Mouse (Mus musculus): Measurements from ENCODE around the gene Ascc3.

GRCm38 (mm10) chr10:50586556-50586955 lies 5.9 kb upstream of the Ascc3 start:
- TF ChIP-seq CTCF (IDR thresholded peaks at IDR 0.05; ENCODE audit: control insufficient read depth, insufficient read depth, insufficient read length) (no peak), USF1 (IDR thresholded peaks at IDR 0.05; ENCODE audit: low read depth) (no peak), MAX (IDR thresholded peaks at IDR 0.05) (no peak), FOSL1 (IDR thresholded peaks at IDR 0.05; ENCODE audit: insufficient read depth, low read length, poor library complexity, severe bottlenecking) (no peak), CEBPB (IDR thresholded peaks at IDR 0.05; ENCODE audit: low read depth) (no peak)
